Mouse (Mus musculus) cortical plate, adult 2 months (tissue): ENCODE measurements around the gene Cd86.

ENCODE experiments used
- CTCF ChIP-seq: fragments of 200-500 bp; IDR thresholded peaks from 2 replicates; pipeline ENCODE4 v1.5.1; 2011; ENCODE audit warnings: mild to moderate bottlenecking, control low read depth, low read length; ENCODE audit not compliant: insufficient read depth; ENCODE audit errors: extremely low read depth
- POLR2A ChIP-seq: fragments of 200-500 bp; IDR thresholded peaks from 2 replicates; pipeline ENCODE4 v1.6.1; 2011; ENCODE audit warnings: mild to moderate bottlenecking, low read length, control low read depth; ENCODE audit not compliant: insufficient read depth; ENCODE audit errors: extremely low read depth

DNA sequence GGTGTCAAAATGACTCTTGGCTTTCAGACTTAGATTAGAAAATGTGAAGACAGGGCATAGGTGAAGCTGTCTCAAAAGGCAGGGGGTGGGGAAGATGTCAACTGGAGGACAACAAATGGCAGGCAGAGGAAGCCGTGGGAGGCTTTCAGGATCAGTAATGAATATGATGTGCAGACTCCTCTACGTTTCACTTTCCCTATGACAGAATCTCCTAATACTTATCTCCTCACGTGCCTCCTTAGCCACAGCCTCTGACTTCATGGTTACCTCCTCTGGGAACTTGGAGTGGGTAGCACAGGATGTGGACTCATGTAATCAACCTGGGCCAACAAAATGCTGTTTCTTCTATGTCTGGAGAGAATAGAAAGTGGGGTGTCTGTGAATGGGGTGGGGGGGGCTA, 63.2 kb downstream of the Cd86 start:
- no peak for TF ChIP-seq POLR2A
- TF ChIP-seq CTCF: no peak
